Mouse (Mus musculus) urinary bladder, adult 18-20 months (tissue): ENCODE measurements around the gene Mdfi.
"Not testable (repeated sequence)": the region's sequence is repeated elsewhere in the genome, so short reads cannot be mapped to it uniquely, and the experiment has no call there.

ENCODE experiments used
- DNase-seq, 2 experiments: peaks; one replicate each; pipeline ENCODE4 v3.0.0; 2022; ENCODE audit warnings: low spot score in 2 of 2, mixed read lengths in 2 of 2

The Mdfi gene

GRCm38 (mm10) chr17:47834482-47834767 lies at the start of gene Mdfi:
Gene Mdfi, minus strand, starts transcription at chr17:47834691.
- DNase-seq: peak in 1 of 2 experiments; percentile 55

DNA sequence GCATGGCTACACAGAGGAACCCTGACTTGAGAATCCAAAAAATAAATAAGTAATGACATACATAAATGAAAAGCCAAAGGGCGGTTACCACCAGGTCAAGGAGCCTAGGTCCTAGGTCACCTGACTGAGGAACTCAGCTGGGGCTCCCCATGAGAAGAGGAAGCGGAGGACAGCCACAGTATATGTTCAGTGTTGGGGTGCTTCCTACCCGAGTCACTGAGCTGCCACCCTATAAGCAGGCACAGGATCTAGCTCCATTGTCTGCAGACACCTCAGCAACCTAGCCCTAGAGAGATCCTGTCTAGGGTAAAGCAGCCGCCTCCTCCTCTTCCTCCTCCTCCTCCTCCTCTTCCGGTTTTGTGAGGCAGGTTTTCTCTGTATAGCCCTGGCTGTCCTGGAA lies 48.6 kb upstream of the Mdfi start:
- DNase-seq: no peak

- DNase-seq: no peak
Observed at GRCm38 (mm10) chr17:47881330-47881729, 46.8 kb upstream of the Mdfi start.

- DNase-seq: no peak
Observed at GRCm38 (mm10) chr17:47879207-47879606, 44.7 kb upstream of the Mdfi start.

GRCm38 (mm10) chr17:47878378-47879089 lies 44.0 kb upstream of the Mdfi start:
- no peak for DNase-seq

DNA sequence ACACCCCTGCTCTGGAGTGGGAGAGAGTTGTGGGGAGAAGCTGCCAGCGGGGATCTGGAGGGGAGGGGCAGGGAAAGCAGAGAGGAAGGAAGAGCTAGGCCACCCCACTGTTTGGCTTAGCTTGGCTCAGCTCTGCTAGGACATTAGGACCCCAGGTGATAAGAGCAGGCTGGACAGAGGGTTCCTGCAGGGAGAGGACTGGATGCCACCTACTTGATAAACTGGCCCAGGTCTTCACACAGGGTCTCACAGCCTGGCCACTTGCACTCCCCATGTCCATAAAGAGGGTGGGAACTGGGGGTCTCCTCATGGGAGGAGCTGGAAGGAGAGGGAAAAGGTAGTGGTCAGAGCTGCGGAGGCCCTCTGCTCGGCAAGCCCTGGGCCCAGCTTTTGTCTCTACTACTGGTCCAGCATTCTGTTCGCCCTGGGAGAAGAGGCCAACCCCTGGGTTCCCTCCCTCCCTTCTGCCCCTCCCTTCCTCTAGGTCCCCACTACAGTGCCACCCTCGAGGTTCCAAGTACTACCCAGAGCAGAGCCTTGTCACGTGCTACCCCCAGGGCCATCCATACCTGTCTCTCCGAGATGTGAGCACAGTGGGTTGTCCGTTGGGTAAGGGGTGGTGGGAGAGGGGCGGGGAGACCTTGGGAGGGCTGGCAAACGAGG lies 43.4 kb upstream of the Mdfi start:
- DNase-seq: no peak

- no peak for DNase-seq
Observed at GRCm38 (mm10) chr17:47876776-47877714, 42.6 kb upstream of the Mdfi start.

DNA sequence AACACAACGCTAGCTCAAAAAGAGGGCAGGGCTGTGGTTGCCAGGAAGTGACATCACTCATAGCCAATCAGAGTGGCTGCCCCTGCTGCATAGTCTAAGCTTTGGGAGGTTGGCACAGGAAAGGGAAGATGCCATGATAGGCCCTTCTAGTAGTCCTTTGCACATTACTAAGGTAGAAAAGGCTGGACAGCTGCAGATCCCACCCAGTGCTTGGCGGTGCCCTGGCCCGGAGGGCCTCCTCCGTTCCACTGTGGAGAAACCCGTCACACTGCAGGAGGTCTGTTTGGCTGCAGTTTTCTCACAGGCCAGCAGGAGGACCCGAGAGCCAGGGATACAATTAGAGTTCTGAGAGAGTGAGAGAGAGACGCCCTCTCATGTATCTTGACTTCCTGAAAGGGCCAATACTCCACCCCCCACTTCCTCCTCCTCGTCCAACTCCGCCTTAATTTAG lies 38.9 kb upstream of the Mdfi start:
- peak; percentile 71 to 81 for DNase-seq

GRCm38 (mm10) chr17:47872311-47873011 lies 38.0 kb upstream of the Mdfi start:
- no peak for DNase-seq

DNA sequence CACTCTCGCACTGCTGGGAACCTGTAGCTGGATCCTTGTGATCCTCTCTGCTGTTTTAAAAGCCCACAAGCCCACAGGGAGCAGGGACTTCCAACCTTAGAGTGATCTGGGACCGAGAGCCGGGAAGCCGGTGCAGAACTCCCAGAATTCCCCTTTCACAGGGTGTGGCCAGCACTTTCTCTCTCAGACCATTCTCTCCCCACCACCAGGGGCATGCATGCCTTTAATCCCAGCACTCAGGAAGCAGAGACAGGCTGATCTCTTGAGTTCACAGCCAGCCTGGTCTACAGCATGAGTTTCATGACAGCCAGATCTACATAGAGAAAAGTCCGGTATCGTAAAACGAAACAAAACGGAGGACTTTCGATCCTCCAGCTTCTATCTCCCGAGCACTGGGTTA lies 35.4 kb upstream of the Mdfi start:
- DNase-seq: no peak

GRCm38 (mm10) chr17:47866037-47866436 lies 31.5 kb upstream of the Mdfi start:
- no peak for DNase-seq

DNA sequence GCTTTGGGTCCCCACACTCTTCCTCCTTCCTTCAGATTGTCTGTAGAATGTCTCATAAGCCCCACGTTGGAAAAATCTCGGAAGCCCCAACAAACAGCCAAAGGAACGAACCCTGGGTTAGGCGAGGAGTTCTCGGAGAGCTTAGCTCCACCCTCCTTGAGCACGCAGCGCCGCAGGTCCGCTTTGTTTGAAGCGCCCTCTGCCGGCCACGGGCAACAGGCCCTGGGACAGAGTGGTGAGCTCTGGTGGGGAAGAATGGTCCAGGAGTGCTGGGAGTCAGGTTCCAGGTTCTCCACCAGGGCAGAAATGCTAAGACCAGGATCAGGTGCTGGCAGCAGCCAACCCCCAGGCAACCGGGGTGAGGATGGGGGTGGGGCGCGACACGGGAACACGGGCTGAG lies 30.0 kb upstream of the Mdfi start:
- DNase-seq: peak; percentile 77 to 84

DNA sequence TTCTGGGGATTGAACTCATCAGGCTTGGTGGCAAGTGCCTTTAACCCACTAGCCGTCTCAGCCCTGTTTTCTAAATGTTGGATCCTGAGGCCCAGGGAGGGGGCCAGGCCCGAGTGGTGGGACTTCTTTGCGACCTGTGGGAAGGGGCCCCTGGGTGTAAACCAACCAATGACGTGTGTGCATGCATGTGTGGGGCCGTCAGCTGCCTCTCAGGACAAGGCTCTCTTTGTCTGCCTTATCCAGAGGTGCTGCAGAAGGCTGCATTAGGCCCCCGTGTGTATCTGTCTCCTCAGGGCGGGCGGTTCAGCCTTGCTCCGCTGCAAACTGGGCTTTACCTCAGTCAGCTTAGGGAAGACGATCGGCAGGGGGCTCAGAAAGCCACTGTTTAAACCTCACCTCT lies 28.9 kb upstream of the Mdfi start:
- DNase-seq: no peak

- no peak for DNase-seq
Observed at GRCm38 (mm10) chr17:47863023-47863422, 28.5 kb upstream of the Mdfi start.

- DNase-seq: no peak
Observed at GRCm38 (mm10) chr17:47855544-47855943, 21.1 kb upstream of the Mdfi start.

GRCm38 (mm10) chr17:47854908-47855307 lies 20.4 kb upstream of the Mdfi start:
- no peak for DNase-seq

DNA sequence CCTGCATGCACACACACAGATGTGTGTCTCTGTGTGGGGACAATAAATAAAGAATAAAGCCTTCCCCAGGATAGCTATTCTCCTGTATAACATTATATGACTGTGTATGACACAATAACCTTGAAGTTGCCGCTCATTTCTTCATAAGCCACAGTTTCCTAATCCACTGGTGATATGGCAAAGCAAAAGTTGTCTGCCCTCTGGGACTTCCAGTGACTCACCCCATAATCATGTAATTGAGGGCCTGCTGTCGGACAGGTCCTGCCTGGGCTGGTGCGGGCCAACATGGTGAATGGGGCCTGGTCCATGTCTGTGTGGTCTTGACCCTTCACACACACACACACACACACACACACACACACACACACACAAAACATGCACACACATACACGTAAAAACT lies 19.3 kb upstream of the Mdfi start:
- no peak for DNase-seq

GRCm38 (mm10) chr17:47853336-47853735 lies 18.8 kb upstream of the Mdfi start:
- no peak for DNase-seq

DNA sequence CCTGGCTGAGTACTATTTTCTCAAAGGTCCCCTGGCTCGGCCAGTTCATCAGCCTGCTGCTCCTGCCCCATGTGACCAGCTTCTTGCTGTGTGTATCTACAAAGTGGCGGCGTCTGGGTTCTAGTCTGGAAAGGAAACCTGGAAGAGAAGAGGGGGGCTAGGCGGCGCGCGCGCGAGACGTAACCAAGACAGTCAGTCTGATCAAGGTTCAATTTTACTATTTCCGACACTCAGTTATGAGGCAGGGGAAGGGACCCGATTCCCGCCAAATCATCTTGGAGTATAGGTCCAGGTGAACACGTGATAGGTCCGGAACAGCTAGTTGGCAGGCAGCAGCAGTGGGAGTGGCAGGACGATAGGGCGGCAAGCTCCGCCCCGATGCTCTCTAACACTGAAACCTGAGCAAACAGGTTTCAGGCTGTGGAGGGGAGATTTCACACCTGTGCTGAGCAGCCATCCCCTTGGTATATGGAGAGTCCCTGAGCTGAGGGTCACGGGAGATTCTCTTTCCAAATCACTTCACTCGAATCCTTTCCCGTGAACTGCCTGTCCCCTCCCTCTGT lies 17.4 kb upstream of the Mdfi start:
- not testable (repeated sequence) for DNase-seq

- DNase-seq: no peak
Observed at GRCm38 (mm10) chr17:47850639-47851314, 16.3 kb upstream of the Mdfi start.

GRCm38 (mm10) chr17:47850035-47850434 lies 15.5 kb upstream of the Mdfi start:
- no peak for DNase-seq
